Comparison of ENCODE assay signal across 8 mouse cellular contexts in the genomic region with DNA sequence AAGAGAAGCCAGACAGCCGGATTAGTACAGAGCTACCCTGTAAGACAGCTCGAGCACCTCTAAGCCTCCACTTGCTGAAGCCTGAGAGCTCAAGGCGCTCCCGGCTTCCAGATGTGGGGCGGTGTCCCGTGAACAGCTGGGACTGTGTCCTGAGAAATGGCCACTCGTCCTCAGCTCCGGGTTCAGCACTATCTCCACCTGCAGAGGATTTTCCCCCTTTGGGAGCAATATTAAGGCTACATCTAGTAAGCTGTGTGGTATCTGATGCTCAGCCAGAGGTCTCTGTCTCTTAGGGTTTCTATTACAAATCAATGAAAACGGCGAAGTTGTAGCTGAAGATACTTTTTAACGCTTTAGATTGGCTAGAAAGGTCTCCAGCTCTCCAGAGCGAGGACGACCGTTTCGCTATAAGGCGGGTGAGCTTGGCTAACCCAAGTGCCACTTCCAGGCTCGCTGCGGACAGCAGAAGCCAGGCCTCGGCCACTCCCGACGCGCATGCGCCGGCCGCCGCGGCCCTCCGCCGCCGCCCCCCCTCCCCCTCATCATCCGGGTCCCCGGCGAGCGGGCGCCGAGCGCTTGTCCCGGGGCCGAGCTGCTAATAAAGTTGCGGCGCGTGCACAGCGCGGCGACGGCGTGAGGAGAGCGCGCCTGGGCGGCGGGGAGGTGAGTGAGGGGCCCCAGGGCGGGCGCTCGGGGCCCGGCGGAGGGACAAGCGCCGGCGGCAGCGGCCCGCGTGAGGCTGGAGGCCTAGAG. TPM values are rescaled to one million over a fixed set of nuclear protein-coding genes. Genes with fewer than 3 reads are reported as not detected.
DNase-seq lines count a peak whose midpoint lies in the region; ATAC-seq and TF ChIP-seq lines count a peak whose summit lies in the region.

Gene Smad5 (plus strand): TSS at position 542 of the 753 bp plus-strand sequence.

- 3% methylated on average over 56 of the region's 62 CpGs for WGBS in forebrain, embryonic 13.5 days
- 4% methylated on average over 60 of the region's 62 CpGs for WGBS in heart, postnatal 0 days
- WGBS in liver, postnatal 0 days (ENCODE audit: insufficient replicate concordance), result 7% methylated on average over 53 of the region's 62 CpGs
- 5% methylated on average over 49 of the region's 62 CpGs for WGBS in neural tube, embryonic 13.5 days

- no peak; the same call in 1 of the 2 replicates for TF ChIP-seq EP300 in heart, postnatal 0 days (IDR thresholded peaks at IDR 0.05; ENCODE audit: low read depth)
- TF ChIP-seq EP300 in liver, postnatal 0 days (IDR thresholded peaks at IDR 0.05; ENCODE audit: low read depth), result no peak

- H3K4me2 ChIP-seq in forebrain, embryonic 13.5 days, result peak within 1 kb of the TSS; percentile 81
- peak within 1 kb of the TSS; percentile 77 for H3K4me2 ChIP-seq in heart, postnatal 0 days (ENCODE audit: low read depth, low read length)
- peak within 1 kb of the TSS; percentile 90 for H3K4me2 ChIP-seq in liver, postnatal 0 days (ENCODE audit: low read depth, low read length)
- peak within 1 kb of the TSS; percentile 81 for H3K4me2 ChIP-seq in neural tube, embryonic 13.5 days

- peaks cover 6% of the 10 kb centered on the region for H3K36me3 ChIP-seq in E14TG2a.4 (ENCODE audit: insufficient read depth, low read length)
- peaks cover 7% of the 10 kb centered on the region; the same call in 1 of the 2 replicates for H3K36me3 ChIP-seq in forebrain, embryonic 13.5 days (ENCODE audit: poor library complexity, severe bottlenecking)
- H3K36me3 ChIP-seq in heart, postnatal 0 days (replicated peaks; ENCODE audit: control insufficient read depth, insufficient read depth, low read length), result no peaks in the 10 kb centered on the region
- H3K36me3 ChIP-seq in liver, postnatal 0 days (replicated peaks; ENCODE audit: insufficient read depth, low read length), result no peaks in the 10 kb centered on the region; the same call in 1 of the 2 replicates
- H3K36me3 ChIP-seq in neural tube, embryonic 13.5 days, result no peaks in the 10 kb centered on the region
- H3K36me3 ChIP-seq in testis, adult 2 months (ENCODE audit: control insufficient read depth, insufficient read depth, low read length), result no peaks in the 10 kb centered on the region

- H3K4me3 ChIP-seq in E14TG2a.4 (replicated peaks; ENCODE audit: low read length), result peak within 1 kb of the TSS; percentile 85
- peak within 1 kb of the TSS; percentile 80 for H3K4me3 ChIP-seq in forebrain, embryonic 13.5 days
- peak within 1 kb of the TSS; percentile 78 for H3K4me3 ChIP-seq in heart, postnatal 0 days (ENCODE audit: low read depth, low read length)
- H3K4me3 ChIP-seq in liver, postnatal 0 days (ENCODE audit: low read depth, low read length), result peak within 1 kb of the TSS; percentile 78
- H3K4me3 ChIP-seq in neural tube, embryonic 13.5 days, result peak within 1 kb of the TSS; percentile 75
- peak within 1 kb of the TSS; percentile 89 for H3K4me3 ChIP-seq in testis, adult 2 months (ENCODE audit: control insufficient read depth, low read depth, low read length)

- H3K27me3 ChIP-seq in E14TG2a.4 (ENCODE audit: insufficient read depth, low read length), result peaks cover 3% of the 10 kb centered on the region; the same call in 1 of the 2 replicates
- no peaks in the 10 kb centered on the region for H3K27me3 ChIP-seq in forebrain, embryonic 13.5 days
- no peaks in the 10 kb centered on the region for H3K27me3 ChIP-seq in heart, postnatal 0 days (ENCODE audit: control insufficient read depth, insufficient read depth, low read length)
- no peaks in the 10 kb centered on the region for H3K27me3 ChIP-seq in liver, postnatal 0 days (ENCODE audit: insufficient read depth, low read length)
- H3K27me3 ChIP-seq in neural tube, embryonic 13.5 days, result no peaks in the 10 kb centered on the region
- no peaks in the 10 kb centered on the region for H3K27me3 ChIP-seq in testis, adult 2 months (ENCODE audit: control insufficient read depth, insufficient read depth, low read length)

- no peaks in the 10 kb centered on the region for H3K9me3 ChIP-seq in E14TG2a.4 (ENCODE audit: low read length)
- no peaks in the 10 kb centered on the region for H3K9me3 ChIP-seq in forebrain, embryonic 13.5 days (replicated peaks)
- no peaks in the 10 kb centered on the region for H3K9me3 ChIP-seq in heart, postnatal 0 days (replicated peaks; ENCODE audit: control insufficient read depth, low read length)
- H3K9me3 ChIP-seq in liver, postnatal 0 days (ENCODE audit: low read length), result no peaks in the 10 kb centered on the region
- no peaks in the 10 kb centered on the region for H3K9me3 ChIP-seq in neural tube, embryonic 13.5 days

- peak within 1 kb of the TSS; percentile 95 for H3K9ac ChIP-seq in forebrain, embryonic 13.5 days
- H3K9ac ChIP-seq in heart, postnatal 0 days (replicated peaks; ENCODE audit: low read depth, low read length), result peak within 1 kb of the TSS; percentile 88
- H3K9ac ChIP-seq in liver, postnatal 0 days (replicated peaks), result peak within 1 kb of the TSS; percentile 91
- peak within 1 kb of the TSS; percentile 96 for H3K9ac ChIP-seq in neural tube, embryonic 13.5 days

- peak within 1 kb of the TSS; percentile 98 for H3K27ac ChIP-seq in forebrain, embryonic 13.5 days
- H3K27ac ChIP-seq in heart, postnatal 0 days (ENCODE audit: low read depth), result peak within 1 kb of the TSS; percentile 97
- H3K27ac ChIP-seq in liver, postnatal 0 days (ENCODE audit: low read depth), result peak within 1 kb of the TSS; percentile 98
- H3K27ac ChIP-seq in neural tube, embryonic 13.5 days (replicated peaks), result peak within 1 kb of the TSS; percentile 99
- peak within 1 kb of the TSS; percentile 89 for H3K27ac ChIP-seq in testis, adult 2 months (ENCODE audit: control insufficient read depth, insufficient read depth, low read depth, low read length)

- ATAC-seq in forebrain, embryonic 13.5 days, result peak; percentile 83
- ATAC-seq in heart, postnatal 0 days (ENCODE audit: insufficient read depth, low read depth), result peak; percentile 91
- ATAC-seq in liver, postnatal 0 days, result peak; percentile 91
- ATAC-seq in neural tube, embryonic 13.5 days (ENCODE audit: low read depth), result peak; percentile 82

- DNase-seq in c-Kit-positive CD71-negative TER-119-negative erythroid progenitor cells, embryonic 14.5 days (ENCODE audit: low read depth), result peak; percentile 63
- peak; percentile 85 for DNase-seq in heart, postnatal 0 days (ENCODE audit: low spot score)
- peak; percentile 91 to 95 for DNase-seq in kidney, postnatal 4 days
- peak; percentile 92 for DNase-seq in liver, postnatal 0 days

- H3K4me1 ChIP-seq in E14TG2a.4 (replicated peaks; ENCODE audit: low read depth, low read length), result peaks cover 43% of the 10 kb centered on the region
- H3K4me1 ChIP-seq in forebrain, embryonic 13.5 days, result peaks cover 54% of the 10 kb centered on the region
- H3K4me1 ChIP-seq in heart, postnatal 0 days (ENCODE audit: control insufficient read depth, insufficient read depth), result peaks cover 26% of the 10 kb centered on the region
- peaks cover 27% of the 10 kb centered on the region for H3K4me1 ChIP-seq in liver, postnatal 0 days (ENCODE audit: insufficient read depth)
- peaks cover 65% of the 10 kb centered on the region for H3K4me1 ChIP-seq in neural tube, embryonic 13.5 days (replicated peaks)
- peaks cover 18% of the 10 kb centered on the region for H3K4me1 ChIP-seq in testis, adult 2 months (ENCODE audit: control insufficient read depth, insufficient read depth, low read length)

- TF ChIP-seq CTCF in E14TG2a.4 (conservative IDR thresholded peaks at IDR 0.05; ENCODE audit: low read length), result no peak
- no peak for TF ChIP-seq CTCF in heart, postnatal 0 days (IDR thresholded peaks at IDR 0.05; ENCODE audit: low read depth)
- no peak for TF ChIP-seq CTCF in liver, postnatal 0 days (IDR thresholded peaks at IDR 0.05; ENCODE audit: low read depth)
- no peak for TF ChIP-seq CTCF in testis, adult 2 months (IDR thresholded peaks at IDR 0.05; ENCODE audit: control insufficient read depth, insufficient read depth, insufficient replicate concordance, low read depth, low read length)

- peak; percentile 48 for TF ChIP-seq POLR2A in testis, adult 2 months (IDR thresholded peaks at IDR 0.05; ENCODE audit: control insufficient read depth, low read depth, low read length)

RNA-seq across cellular contexts. Expression of gene Smad5, which starts in this region (rescaled TPM):
- 32.0 and 36.8 TPM in 2 replicates for polyA plus RNA-seq in forebrain, embryonic 13.5 days (2015; fragmentation: Nextera tagmentation; extraction: Ambion mirVana)
- 29.2 and 36.9 TPM in 2 replicates for total RNA-seq in heart, postnatal 0 days (2014; rRNA removed; ENCODE audit: low replicate concordance)
- polyA plus RNA-seq in heart, postnatal 0 days (2015; fragmentation: Nextera tagmentation; extraction: Ambion mirVana), result 10.1 and 12.0 TPM in 2 replicates
- polyA plus RNA-seq in liver, postnatal 0 days (2015; fragmentation: Nextera tagmentation; extraction: Ambion mirVana), result 3.5 and 3.8 TPM in 2 replicates
- polyA plus RNA-seq in neural tube, embryonic 13.5 days (2015; fragmentation: Nextera tagmentation; extraction: Ambion mirVana), result 22.7 and 25.7 TPM in 2 replicates
- 11.8 and 13.6 TPM in 2 replicates for polyA plus RNA-seq in testis, adult 2 months (2012; rRNA removed)

Comparison
In these comparisons a context has a peak if more than half of its experiments do, and no peak if none do; other contexts are left out.
1. Peak in every context shown above with its lines: DNase-seq, ATAC-seq, H3K4me3 ChIP-seq and H3K27ac ChIP-seq.